Mouse (Mus musculus) erythroblast, embryonic 14.5 days (primary cell): ENCODE results near the gene Gm47791.

Source experiments
- GATA1 ChIP-seq: IDR thresholded peaks from 2 replicates; pipeline ENCODE4 v1.6.1; 2012; ENCODE audit warnings: low read length, inconsistent platforms, mixed read lengths
- TAL1 ChIP-seq: IDR thresholded peaks from 3 replicates; pipeline ENCODE4 v1.6.1; 2012; ENCODE audit warnings: low read length, inconsistent platforms, mixed read lengths

DNA sequence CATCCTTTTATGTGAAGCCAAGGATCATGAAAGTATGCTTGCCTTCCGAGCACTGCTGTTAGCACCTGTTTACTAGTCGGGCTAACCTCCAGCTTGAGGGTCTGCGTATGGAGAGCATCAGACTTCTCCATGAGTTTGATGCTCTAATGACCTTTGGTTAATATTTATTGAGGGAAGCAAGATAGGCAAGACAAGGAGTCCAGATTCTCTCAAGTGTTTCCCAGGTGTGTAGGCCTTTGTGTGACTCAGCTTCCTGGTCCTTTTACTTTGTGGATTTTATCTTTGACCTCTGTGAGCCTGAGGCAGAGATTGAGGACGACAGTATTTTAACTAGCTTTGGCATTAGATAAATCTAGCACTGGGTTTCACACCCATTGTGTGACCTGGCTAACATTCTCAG is 4.4 kb downstream of the Gm47791 start:
- TF ChIP-seq GATA1 (no peak), TAL1 (no peak)
